Mouse (Mus musculus): ENCODE measurements at regions not wholly inside any gene's neighbourhood (a gene's known extent, or its start where the extent isn't known, plus 50 kb on each side); places are given as distances from the start of the nearest gene placed in this dataset.

GRCm38 (mm10) chr11:22641450-22641849 is 129.6 kb downstream of the Tmem17 start:
- no peaks in the 10 kb centered on the region for H3K4me1 ChIP-seq (ENCODE audit: insufficient read depth, low read depth, low read length)
- H3K27me3 ChIP-seq (ENCODE audit: insufficient read depth, low read length): peaks cover 16% of the 10 kb centered on the region
- no peak for TF ChIP-seq POLR2AphosphoS5 (IDR thresholded peaks at IDR 0.05; ENCODE audit: insufficient replicate concordance, low read depth, low read length)
- TF ChIP-seq GATA1 (IDR thresholded peaks at IDR 0.05; ENCODE audit: borderline replicate concordance, low read length): no peak
- TF ChIP-seq CTCF (IDR thresholded peaks at IDR 0.05; ENCODE audit: low read depth, low read length): no peak
- no peak for TF ChIP-seq TAL1 (conservative IDR thresholded peaks at IDR 0.05; ENCODE audit: low read depth, low read length)
- no peak for TF ChIP-seq GATA2 (IDR thresholded peaks at IDR 0.05; ENCODE audit: borderline replicate concordance, low read depth, low read length)
- no peak overlapping the region for H3K4me3 ChIP-seq (ENCODE audit: low read depth, low read length)
- no peaks in the 10 kb centered on the region for H3K9me3 ChIP-seq (replicated peaks)
- no peaks in the 10 kb centered on the region for H3K36me3 ChIP-seq (replicated peaks)
- DNase-seq (ENCODE audit: low spot score) (no peak), ATAC-seq (ENCODE audit: extremely low read depth, insufficient number of reproducible peaks, low FRiP score, poor library complexity, severe bottlenecking) (no peak)

GRCm38 (mm10) chr11:22644010-22644625 is 132.2 kb downstream of the Tmem17 start:
- TF ChIP-seq GATA1 (IDR thresholded peaks at IDR 0.05; ENCODE audit: borderline replicate concordance, low read length) (no peak), POLR2AphosphoS5 (IDR thresholded peaks at IDR 0.05; ENCODE audit: insufficient replicate concordance, low read depth, low read length) (no peak), CTCF (IDR thresholded peaks at IDR 0.05; ENCODE audit: low read depth, low read length) (no peak), GATA2 (IDR thresholded peaks at IDR 0.05; ENCODE audit: borderline replicate concordance, low read depth, low read length) (no peak), TAL1 (conservative IDR thresholded peaks at IDR 0.05; ENCODE audit: low read depth, low read length) (no peak)
- no peaks in the 10 kb centered on the region for H3K4me1 ChIP-seq (ENCODE audit: insufficient read depth, low read depth, low read length)
- no peaks in the 10 kb centered on the region for H3K9me3 ChIP-seq (replicated peaks)
- no peak for DNase-seq (ENCODE audit: low spot score)
- H3K27me3 ChIP-seq (ENCODE audit: insufficient read depth, low read length): peaks cover 14% of the 10 kb centered on the region
- H3K36me3 ChIP-seq (replicated peaks): no peaks in the 10 kb centered on the region
- ATAC-seq (ENCODE audit: extremely low read depth, insufficient number of reproducible peaks, low FRiP score, poor library complexity, severe bottlenecking): no peak
- H3K4me3 ChIP-seq (ENCODE audit: low read depth, low read length): no peak overlapping the region

GRCm38 (mm10) chr11:22644877-22645276 is 133.0 kb downstream of the Tmem17 start:
- ATAC-seq (ENCODE audit: extremely low read depth, insufficient number of reproducible peaks, low FRiP score, poor library complexity, severe bottlenecking) (no peak), DNase-seq (ENCODE audit: low spot score) (no peak)

GRCm38 (mm10) chr11:22646192-22646936 is 134.5 kb downstream of the Tmem17 start:
- ATAC-seq (ENCODE audit: extremely low read depth, insufficient number of reproducible peaks, low FRiP score, poor library complexity, severe bottlenecking): no peak
- TF ChIP-seq CTCF (IDR thresholded peaks at IDR 0.05; ENCODE audit: low read depth, low read length): no peak
- no peak for TF ChIP-seq POLR2AphosphoS5 (IDR thresholded peaks at IDR 0.05; ENCODE audit: insufficient replicate concordance, low read depth, low read length)
- Histone ChIP-seq H3K9me3 (replicated peaks) (no peaks in the 10 kb centered on the region), H3K4me1 (ENCODE audit: insufficient read depth, low read depth, low read length) (no peaks in the 10 kb centered on the region), H3K4me3 (ENCODE audit: low read depth, low read length) (no peak overlapping the region), H3K27me3 (ENCODE audit: insufficient read depth, low read length) (peaks cover 21% of the 10 kb centered on the region), H3K36me3 (replicated peaks) (no peaks in the 10 kb centered on the region)
- no peak for DNase-seq (ENCODE audit: low spot score)

More at GRCm38 (mm10) chr11:22644877-22645276, 133.0 kb downstream of the Tmem17 start:
- Histone ChIP-seq H3K4me1 (ENCODE audit: insufficient read depth, low read depth, low read length) (no peaks in the 10 kb centered on the region), H3K36me3 (replicated peaks) (no peaks in the 10 kb centered on the region), H3K27me3 (ENCODE audit: insufficient read depth, low read length) (peaks cover 14% of the 10 kb centered on the region), H3K9me3 (replicated peaks) (no peaks in the 10 kb centered on the region), H3K4me3 (ENCODE audit: low read depth, low read length) (no peak overlapping the region)
- TF ChIP-seq CTCF (IDR thresholded peaks at IDR 0.05; ENCODE audit: low read depth, low read length) (no peak), GATA1 (IDR thresholded peaks at IDR 0.05; ENCODE audit: borderline replicate concordance, low read length) (no peak), GATA2 (IDR thresholded peaks at IDR 0.05; ENCODE audit: borderline replicate concordance, low read depth, low read length) (no peak), TAL1 (conservative IDR thresholded peaks at IDR 0.05; ENCODE audit: low read depth, low read length) (no peak), POLR2AphosphoS5 (IDR thresholded peaks at IDR 0.05; ENCODE audit: insufficient replicate concordance, low read depth, low read length) (no peak)

DNA sequence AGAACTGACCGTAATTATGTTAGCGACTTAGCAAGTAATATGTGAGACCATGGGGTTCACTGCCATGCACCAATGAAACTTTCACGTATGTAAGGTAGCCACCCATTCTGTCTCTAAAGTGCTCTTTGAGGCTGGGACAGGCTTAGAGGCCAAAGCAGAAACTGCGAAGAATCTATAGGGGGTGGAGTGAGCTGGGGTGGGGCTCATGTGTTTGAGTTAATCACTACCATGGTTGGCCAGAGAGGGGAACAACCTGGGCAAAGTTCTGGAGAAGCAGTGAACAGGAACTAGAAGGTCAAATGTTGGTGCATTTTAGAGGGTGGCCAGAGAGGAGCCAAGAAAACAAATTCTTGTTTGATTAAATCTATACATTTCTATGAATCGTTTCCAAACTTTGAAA is 136.4 kb downstream of the Tmem17 start:
- H3K9me3 ChIP-seq (replicated peaks): no peaks in the 10 kb centered on the region
- no peak overlapping the region for H3K4me3 ChIP-seq (ENCODE audit: low read depth, low read length)
- H3K36me3 ChIP-seq (replicated peaks): no peaks in the 10 kb centered on the region
- no peak for DNase-seq (ENCODE audit: low spot score)
- peaks cover 22% of the 10 kb centered on the region for H3K27me3 ChIP-seq (ENCODE audit: insufficient read depth, low read length)
- no peak for TF ChIP-seq GATA1 (IDR thresholded peaks at IDR 0.05; ENCODE audit: borderline replicate concordance, low read length)
- TF ChIP-seq TAL1 (conservative IDR thresholded peaks at IDR 0.05; ENCODE audit: low read depth, low read length): no peak
- TF ChIP-seq CTCF (IDR thresholded peaks at IDR 0.05; ENCODE audit: low read depth, low read length): no peak
- no peak for TF ChIP-seq POLR2AphosphoS5 (IDR thresholded peaks at IDR 0.05; ENCODE audit: insufficient replicate concordance, low read depth, low read length)
- TF ChIP-seq GATA2 (IDR thresholded peaks at IDR 0.05; ENCODE audit: borderline replicate concordance, low read depth, low read length): no peak
- no peak for ATAC-seq (ENCODE audit: extremely low read depth, insufficient number of reproducible peaks, low FRiP score, poor library complexity, severe bottlenecking)
- no peaks in the 10 kb centered on the region for H3K4me1 ChIP-seq (ENCODE audit: insufficient read depth, low read depth, low read length)

- no peaks in the 10 kb centered on the region for H3K4me1 ChIP-seq (ENCODE audit: insufficient read depth, low read depth, low read length)
These were observed 138.9 kb downstream of the Tmem17 start for GRCm38 (mm10) chr11:22650771-22651170.

More at GRCm38 (mm10) chr11:22650771-22651170, 138.9 kb downstream of the Tmem17 start:
- ATAC-seq (ENCODE audit: extremely low read depth, insufficient number of reproducible peaks, low FRiP score, poor library complexity, severe bottlenecking) (no peak), DNase-seq (ENCODE audit: low spot score) (no peak)
- Histone ChIP-seq H3K9me3 (replicated peaks) (no peaks in the 10 kb centered on the region), H3K36me3 (replicated peaks) (no peaks in the 10 kb centered on the region), H3K27me3 (ENCODE audit: insufficient read depth, low read length) (peaks cover 20% of the 10 kb centered on the region), H3K4me3 (ENCODE audit: low read depth, low read length) (no peak overlapping the region)
- TF ChIP-seq POLR2AphosphoS5 (IDR thresholded peaks at IDR 0.05; ENCODE audit: insufficient replicate concordance, low read depth, low read length) (no peak), GATA2 (IDR thresholded peaks at IDR 0.05; ENCODE audit: borderline replicate concordance, low read depth, low read length) (no peak)

Measured in G1E (cell line).